Mouse (Mus musculus) kidney, postnatal 10 days (tissue): Measurements from ENCODE around the gene Myh14.

Source experiments
- DNase-seq: peaks from one replicate; pipeline ENCODE4 v3.0.0; 2021; ENCODE audit warnings: mixed read lengths

The Myh14 gene

GRCm38 (mm10) chr7:44628402-44629034 lies 42.1 kb downstream of the Myh14 start:
- DNase-seq = no peak

DNA sequence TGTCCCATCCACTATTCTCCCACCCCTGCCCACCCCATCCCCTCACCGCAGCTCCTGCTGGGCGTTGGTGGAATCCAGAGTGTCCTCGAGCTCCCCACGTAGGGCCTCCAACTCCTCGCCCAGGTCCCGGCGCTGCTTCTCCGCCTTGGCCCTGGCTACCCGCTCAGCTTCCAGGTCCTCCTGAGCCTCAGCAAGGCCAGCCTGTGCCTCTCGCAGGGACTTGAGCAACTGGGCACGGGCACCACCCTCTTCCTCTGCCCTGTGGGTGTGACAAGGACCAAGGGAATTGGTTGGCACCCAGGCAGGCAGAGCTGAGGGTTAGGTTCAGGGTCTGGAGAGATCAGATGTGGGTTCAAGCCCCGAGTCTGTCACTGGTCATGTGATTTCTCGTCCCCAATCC lies 43.7 kb downstream of the Myh14 start:
- DNase-seq = no peak

DNA sequence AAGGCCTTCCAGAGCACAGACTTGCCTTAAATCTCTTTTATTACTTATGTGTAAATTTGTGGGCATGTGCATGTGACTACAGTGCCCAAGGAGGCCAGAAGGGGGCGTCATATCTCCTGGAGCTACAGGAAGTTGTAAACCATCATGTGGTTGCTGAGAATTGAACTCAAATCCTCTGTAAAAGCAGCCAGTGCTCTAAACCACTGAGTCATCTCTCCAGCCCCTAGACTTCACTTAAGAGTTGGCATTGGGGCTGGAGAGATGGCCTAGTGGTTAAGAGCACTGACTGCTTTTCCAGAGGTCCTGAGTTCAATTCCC lies 44.6 kb downstream of the Myh14 start:
- DNase-seq = no peak

GRCm38 (mm10) chr7:44625241-44626067 lies 45.2 kb downstream of the Myh14 start:
- no peak for DNase-seq

DNA sequence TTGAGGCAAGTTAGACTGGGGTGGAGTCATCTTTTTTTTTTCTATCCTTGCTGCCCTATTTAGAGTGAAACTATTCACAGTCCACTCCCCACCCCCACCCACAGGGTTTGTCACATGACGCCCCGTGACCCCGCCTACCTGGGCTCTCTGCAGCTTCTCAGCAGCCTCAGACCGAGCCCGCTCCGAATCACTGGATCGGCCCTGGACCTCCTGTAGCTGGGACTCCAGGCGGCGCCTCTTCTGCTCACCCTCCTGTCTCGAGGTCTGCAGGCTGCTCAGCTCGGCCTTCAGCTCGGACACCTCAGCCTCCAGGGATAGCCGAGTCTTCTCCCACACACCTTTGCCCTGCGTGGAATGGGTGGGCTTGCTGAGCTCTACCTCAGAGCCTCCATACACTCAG lies 45.8 kb downstream of the Myh14 start:
- no peak for DNase-seq

GRCm38 (mm10) chr7:44624543-44624826 lies 46.2 kb downstream of the Myh14 start:
- no peak for DNase-seq

DNA sequence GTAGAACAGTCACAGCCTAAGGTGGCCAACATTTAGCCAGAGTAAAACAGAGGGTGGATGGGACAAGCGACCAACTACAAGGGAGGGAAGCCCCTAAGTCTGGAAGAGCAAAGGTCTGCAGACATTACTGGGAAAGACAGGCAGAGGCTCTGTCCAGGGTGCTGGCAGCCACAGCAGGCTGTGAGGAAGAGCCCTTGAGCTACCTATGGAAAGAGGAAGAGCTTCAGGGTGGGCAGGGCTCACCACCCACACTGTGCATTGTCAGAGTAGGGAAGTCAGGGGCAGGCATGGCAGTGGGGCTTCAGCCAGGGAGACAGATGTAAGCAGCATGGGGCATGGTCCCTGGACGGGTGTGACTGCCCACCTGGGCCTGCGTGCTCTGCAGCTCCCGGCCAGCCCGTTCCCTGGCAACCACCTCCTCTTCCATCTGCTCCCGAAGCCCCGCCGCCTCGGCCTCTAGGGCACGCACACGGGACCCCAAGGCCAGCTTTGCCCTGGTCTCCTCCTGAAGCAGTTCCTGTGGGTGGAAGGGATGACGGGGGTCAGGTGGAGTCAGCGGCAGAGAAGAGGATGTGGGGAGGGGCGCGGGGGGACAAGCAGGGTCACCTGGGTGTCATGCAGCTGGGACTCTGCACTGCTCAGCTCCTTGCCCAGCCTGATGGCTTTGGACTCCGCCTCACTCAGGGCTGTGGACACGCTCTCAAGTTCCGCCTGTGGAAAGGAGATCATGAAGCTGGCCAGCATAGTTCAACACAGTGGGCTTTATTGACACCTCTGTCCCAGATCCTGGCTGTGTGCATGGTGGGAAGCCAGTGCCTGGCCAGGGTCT lies 46.7 kb downstream of the Myh14 start:
- DNase-seq = no peak

DNA sequence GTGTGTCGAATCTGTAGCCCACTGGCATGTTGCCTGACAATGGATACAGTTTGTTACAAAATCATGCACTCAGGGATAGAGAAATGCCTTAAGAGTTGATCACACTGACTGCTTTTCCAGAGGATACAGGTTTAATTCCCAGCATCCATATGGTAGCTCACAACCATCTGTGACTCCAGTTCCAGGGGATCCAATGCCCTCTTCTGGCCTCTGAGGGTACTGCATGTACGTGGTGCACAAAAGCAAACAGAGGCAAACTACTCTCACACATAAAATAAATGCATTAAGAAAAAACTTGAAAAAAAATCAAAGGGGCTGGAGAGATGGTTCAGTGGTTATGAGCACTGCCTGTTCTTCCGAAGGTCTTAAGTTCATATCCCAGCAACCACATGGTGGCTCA lies 53.6 kb downstream of the Myh14 start:
- DNase-seq = no peak

DNA sequence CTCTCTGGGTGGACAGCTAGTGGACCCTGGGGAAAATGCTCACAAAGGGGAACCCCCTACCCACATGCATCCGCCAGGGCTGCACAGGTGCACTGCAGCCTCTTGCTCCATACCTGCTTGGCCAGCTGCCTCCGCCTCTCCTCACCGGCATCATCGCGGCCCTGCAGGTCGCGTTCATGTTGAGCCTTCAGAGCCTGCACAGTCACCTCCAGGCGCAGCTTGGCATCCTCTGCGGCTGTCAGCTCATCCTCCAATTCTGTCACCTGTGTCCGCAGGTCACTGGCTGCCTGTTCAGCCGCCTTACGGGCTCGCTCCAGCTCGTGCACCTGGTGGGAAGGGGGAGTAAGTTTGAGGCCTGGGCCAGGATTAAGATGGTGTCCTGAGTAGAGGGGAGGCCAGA lies 54.7 kb downstream of the Myh14 start:
- DNase-seq = no peak

- DNase-seq = no peak
Observed at GRCm38 (mm10) chr7:44615309-44615708, 55.3 kb downstream of the Myh14 start.

- no peak for DNase-seq
Observed at GRCm38 (mm10) chr7:44614041-44614688, 56.5 kb downstream of the Myh14 start.

DNA sequence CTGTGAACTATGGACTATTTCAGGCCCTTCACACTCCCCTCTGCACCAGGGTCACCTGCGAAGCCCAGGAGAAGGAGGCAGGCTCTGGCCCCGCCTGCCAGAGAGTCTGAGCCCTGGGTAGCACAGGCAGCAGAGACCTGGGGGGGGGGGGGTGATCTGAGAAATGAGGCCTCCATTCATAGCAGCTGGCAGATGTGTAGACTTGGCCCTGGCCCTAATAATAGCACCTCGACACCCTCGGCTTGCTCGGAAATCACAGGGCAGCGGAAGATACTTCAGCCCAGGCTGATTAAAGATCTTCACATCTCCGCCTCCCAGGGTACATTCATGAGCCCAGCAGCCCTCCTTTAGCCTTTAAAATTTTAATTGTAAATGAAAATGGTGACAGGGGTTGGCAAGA lies 58.5 kb downstream of the Myh14 start:
- DNase-seq = no peak

DNA sequence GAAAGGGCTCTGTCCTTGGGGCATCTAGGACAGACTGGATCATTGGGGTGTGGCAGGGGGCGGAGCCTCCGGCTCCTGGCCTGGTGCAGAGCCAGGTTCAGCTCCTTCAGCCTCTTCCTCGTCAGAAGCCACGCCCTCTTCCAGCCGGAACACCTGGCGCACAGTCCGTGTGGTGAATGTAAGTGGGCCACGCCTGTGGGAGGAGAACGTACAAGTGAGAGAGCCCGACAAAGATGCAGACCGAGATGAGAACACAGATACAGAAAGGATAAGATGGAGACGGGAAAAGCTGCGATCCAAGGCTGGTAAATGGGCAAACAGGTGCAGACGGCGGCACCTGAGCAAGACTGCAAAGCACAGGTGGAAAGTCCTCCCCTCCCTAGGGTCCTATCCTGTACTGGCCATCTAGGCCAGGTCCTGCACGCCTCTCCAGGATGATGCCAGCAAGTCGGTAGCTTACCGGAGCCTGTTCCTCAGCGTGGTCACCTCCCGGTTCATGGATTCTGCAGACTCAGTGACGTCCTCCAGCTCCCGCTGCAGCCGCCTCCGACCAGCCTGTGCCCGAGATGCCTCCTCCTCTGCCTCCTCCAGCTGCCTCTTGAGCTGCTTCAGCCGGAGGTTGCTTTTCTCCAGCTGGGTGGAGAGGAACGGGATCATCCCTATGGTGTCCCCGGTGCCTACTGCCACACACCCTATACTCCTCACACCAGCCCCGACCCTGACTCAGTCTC lies 64.3 kb downstream of the Myh14 start:
- DNase-seq = no peak

- no peak for DNase-seq
Observed at GRCm38 (mm10) chr7:44605436-44605835, 65.2 kb downstream of the Myh14 start.

DNA sequence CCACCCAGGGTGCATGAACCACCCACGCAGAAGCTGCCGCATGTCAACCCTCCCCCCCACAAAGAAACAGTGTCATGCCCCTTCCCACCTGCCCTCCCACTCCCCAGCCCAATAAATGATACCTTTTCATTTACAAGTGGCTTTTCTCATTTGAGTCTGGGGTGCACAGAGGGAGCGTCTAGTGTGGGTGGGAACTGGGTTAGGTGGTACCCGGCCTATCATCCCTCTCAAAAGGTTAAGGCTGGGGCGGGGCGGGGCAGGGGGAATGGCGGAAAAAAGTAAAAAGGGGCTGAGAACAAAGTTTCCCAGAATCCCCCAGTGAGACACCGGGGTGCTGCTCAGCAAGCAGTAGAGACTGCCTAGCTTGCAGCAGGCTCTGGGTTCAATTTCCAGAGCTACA lies 66.0 kb downstream of the Myh14 start:
- no peak for DNase-seq

GRCm38 (mm10) chr7:44604139-44604606 lies 66.5 kb downstream of the Myh14 start:
- peak; percentile 50 for DNase-seq

- no peak for DNase-seq
Observed at GRCm38 (mm10) chr7:44603186-44603855, 67.3 kb downstream of the Myh14 start.

DNA sequence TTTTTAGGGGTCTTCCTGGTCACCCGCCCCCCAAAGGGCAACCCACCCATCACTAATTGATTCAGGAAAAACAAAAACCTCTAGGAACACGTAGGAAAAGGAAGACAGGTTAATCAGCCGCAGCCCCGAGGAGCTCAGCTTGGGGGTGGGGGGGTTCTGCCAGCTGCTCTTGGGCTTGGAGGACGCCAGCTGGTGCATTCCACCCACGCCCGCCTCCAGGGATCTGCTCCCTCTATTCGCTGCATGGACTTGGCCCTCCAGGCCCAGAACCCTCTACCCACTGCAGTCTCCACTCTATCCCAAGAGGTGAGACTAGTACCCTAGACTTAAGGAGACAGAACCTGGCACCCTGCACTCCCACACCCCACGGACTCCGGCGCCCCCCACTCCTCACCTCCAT lies 68.2 kb downstream of the Myh14 start:
- DNase-seq = no peak

- DNase-seq = no peak
Observed at GRCm38 (mm10) chr7:44601646-44602045, 69.0 kb downstream of the Myh14 start.

DNA sequence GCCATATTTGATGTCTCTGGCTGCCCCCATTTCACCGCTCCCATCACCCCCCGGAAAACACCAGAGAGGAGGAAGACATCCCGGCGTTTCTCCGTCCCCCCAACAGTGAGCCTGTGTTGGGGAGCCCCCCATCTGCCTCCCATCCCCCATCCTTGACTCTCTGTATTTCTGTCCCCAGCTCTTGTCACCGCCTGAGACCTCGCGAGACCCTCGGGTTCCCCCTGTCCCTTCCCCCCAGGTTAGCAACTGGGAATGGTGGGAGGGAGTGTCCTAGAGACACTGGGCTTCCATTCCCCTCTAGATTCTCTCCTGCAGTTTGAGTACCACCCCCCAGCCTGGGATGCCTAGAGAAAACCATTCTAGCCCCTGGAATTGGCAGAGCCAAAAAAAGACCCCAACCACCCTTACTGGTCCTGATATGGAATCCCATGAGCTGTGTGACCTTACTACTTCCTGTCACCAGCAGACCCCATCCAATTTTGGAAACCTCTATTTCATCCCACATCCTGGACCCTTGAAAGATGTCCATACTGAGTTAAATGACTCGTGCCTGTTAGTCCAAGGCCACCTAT lies 69.9 kb downstream of the Myh14 start:
- DNase-seq = no peak

GRCm38 (mm10) chr7:44598336-44598735 lies 72.3 kb downstream of the Myh14 start:
- DNase-seq = no peak

DNA sequence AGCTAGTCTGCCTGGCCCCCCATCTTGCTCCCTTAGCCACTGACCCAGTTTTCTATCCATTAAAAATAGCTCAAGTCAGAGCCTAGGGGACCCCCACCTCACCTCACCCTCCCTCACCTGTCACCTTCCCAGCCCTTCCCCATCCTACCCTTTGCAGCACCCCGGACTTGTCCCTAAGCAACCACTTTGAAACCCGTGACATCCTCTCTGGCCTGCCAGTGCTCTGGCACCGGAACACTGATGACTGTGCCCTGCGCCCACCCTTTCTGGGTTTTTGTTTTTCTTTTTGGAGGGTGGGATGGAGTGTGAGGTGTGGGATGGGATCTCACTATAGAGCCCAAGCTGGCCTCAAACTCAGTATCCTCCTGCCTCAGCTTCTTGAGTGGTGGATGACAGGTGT lies 73.0 kb downstream of the Myh14 start:
- no peak for DNase-seq
